Mouse (Mus musculus) megakaryocyte, embryonic 14.5 days (primary cell): ENCODE results near the gene Art4. TPM values are rescaled to one million over a fixed set of nuclear protein-coding genes. Genes with fewer than 3 reads are reported as not detected.

Experiments used
- H3K27me3 ChIP-seq: replicated peaks from 2 replicates; pipeline ENCODE3; 2012; ENCODE audit warnings: inconsistent platforms
- H3K36me3 ChIP-seq: replicated peaks from 2 replicates; pipeline ENCODE3; 2012; ENCODE audit warnings: low read length, inconsistent platforms, mixed read lengths
- H3K4me1 ChIP-seq: 2 replicates; pipeline ENCODE4 v1.6.1; 2012; ENCODE audit warnings: inconsistent platforms
- H3K4me3 ChIP-seq: replicated peaks from 2 replicates; pipeline ENCODE3; 2012; ENCODE audit warnings: moderate library complexity, mild to moderate bottlenecking, inconsistent platforms
- H3K9me3 ChIP-seq: 2 replicates; pipeline ENCODE4 v1.6.1; 2012; ENCODE audit warnings: inconsistent platforms
- FLI1 ChIP-seq: IDR thresholded peaks from 2 replicates; pipeline ENCODE4 v1.6.1; 2012; ENCODE audit warnings: low read length, inconsistent platforms, mixed read lengths
- GATA1 ChIP-seq: IDR thresholded peaks from 3 replicates; pipeline ENCODE4 v1.6.1; 2012; ENCODE audit warnings: mixed read lengths, low read length, inconsistent platforms, borderline replicate concordance
- polyA plus RNA-seq: library from polyadenylated mRNA; stranded (reverse); fragments of >175 nt; gene quantifications from 2 replicates; pipeline ENCODE4 v1.2.3, GENCODE M21; 2012; ENCODE audit warnings: low replicate concordance; ENCODE audit not compliant: insufficient read depth

Art4 gene
- polyA plus RNA-seq, 1 experiment = 0.32 TPM

DNA sequence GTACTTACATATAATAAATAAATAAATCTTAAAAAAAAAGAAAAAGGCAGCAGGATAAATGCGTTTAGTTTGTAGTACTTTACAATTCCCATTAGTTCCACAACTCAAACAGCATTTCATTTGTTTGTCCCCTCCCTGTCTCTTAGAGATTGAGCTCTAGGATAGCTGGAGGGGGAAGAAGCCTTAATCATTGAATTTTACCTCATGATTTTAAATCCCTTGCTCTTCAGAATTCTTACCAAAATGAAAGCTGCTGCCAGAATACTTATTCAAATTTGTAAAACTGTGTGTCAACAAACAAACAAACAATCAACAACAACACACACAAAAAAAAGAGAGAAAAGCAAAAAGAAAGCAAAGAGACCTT lies 52.1 kb downstream of the Art4 start:
- TF ChIP-seq GATA1 (no peak), FLI1 (no peak)
- peaks cover 9% of the 10 kb centered on the region for H3K36me3 ChIP-seq
- peaks cover 50% of the 10 kb centered on the region for H3K4me1 ChIP-seq
- H3K4me3 ChIP-seq = peak overlapping the region; percentile 85
- H3K27me3 ChIP-seq = no peaks in the 10 kb centered on the region
- H3K9me3 ChIP-seq = no peaks in the 10 kb centered on the region

- Histone ChIP-seq H3K36me3 (peaks cover 4% of the 10 kb centered on the region), H3K9me3 (no peaks in the 10 kb centered on the region), H3K4me3 (peak overlapping the region; percentile 93), H3K27me3 (no peaks in the 10 kb centered on the region), H3K4me1 (peaks cover 45% of the 10 kb centered on the region)
- TF ChIP-seq GATA1 = no peak
- no peak for TF ChIP-seq FLI1
These were observed 52.7 kb downstream of the Art4 start for GRCm38 (mm10) chr6:136804705-136805408.

GRCm38 (mm10) chr6:136803739-136804633 lies 53.5 kb downstream of the Art4 start, which contains the start of gene Hist4h4:
Gene Hist4h4 (minus strand): TSS chr6:136804415.
- Histone ChIP-seq H3K9me3 (no peaks in the 10 kb centered on the region), H3K4me1 (peaks cover 41% of the 10 kb centered on the region)
- TF ChIP-seq GATA1 (no peak), FLI1 (no peak)

DNA sequence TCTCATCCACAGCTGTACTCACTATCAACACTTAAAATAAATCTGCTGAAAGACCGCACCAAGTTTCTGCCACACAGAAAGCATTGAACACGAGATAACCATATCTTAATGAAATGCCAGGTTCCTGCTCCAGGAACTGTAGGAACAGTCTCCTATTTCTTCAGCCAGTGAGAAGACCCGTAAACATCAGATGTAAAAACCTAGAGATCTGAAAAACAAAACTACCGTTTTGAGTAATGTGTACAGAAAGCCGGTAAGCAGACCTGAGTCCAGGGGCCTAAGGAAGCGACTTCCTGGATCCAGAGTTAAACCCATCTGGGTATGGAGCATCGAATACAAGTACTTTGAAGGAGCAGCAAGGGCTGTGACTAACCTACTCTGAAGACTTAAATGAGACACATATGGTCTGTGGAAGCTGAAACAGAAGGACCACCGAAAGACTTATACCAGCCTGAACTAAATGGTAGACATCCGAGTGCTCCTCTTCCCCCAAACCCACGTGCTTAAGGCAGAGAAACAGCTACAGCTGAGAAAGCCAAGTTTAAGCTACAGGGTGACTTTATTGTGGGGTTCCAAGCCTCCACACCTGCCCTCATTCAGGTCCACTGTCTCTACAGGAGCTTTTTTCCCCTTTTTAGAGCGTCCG lies 54.3 kb downstream of the Art4 start:
- H3K4me1 ChIP-seq = peaks cover 41% of the 10 kb centered on the region
- TF ChIP-seq GATA1 (no peak), FLI1 (no peak)
- no peaks in the 10 kb centered on the region for H3K27me3 ChIP-seq
- no peaks in the 10 kb centered on the region for H3K36me3 ChIP-seq
- no peaks in the 10 kb centered on the region for H3K9me3 ChIP-seq
- peak overlapping the region; percentile 93 for H3K4me3 ChIP-seq

More at GRCm38 (mm10) chr6:136803739-136804633, 53.5 kb downstream of the Art4 start, which contains the start of gene Hist4h4:
- H3K36me3 ChIP-seq = no peaks in the 10 kb centered on the region
- peak within 1 kb of the TSS; percentile 93 for H3K4me3 ChIP-seq
- no peaks in the 10 kb centered on the region for H3K27me3 ChIP-seq

- peaks cover 25% of the 10 kb centered on the region for H3K4me1 ChIP-seq
- H3K9me3 ChIP-seq = no peaks in the 10 kb centered on the region
- no peak for TF ChIP-seq GATA1
- TF ChIP-seq FLI1 = no peak
- no peaks in the 10 kb centered on the region for H3K27me3 ChIP-seq
- no peaks in the 10 kb centered on the region for H3K36me3 ChIP-seq
- no peak overlapping the region for H3K4me3 ChIP-seq
These were observed 56.3 kb downstream of the Art4 start for GRCm38 (mm10) chr6:136801274-136801673.

- TF ChIP-seq FLI1 (no peak), GATA1 (no peak)
- Histone ChIP-seq H3K4me1 (peaks cover 20% of the 10 kb centered on the region), H3K9me3 (no peaks in the 10 kb centered on the region), H3K36me3 (no peaks in the 10 kb centered on the region), H3K4me3 (no peak overlapping the region), H3K27me3 (no peaks in the 10 kb centered on the region)
These were observed 56.8 kb downstream of the Art4 start for GRCm38 (mm10) chr6:136800710-136801109.

Other genes starting within 250 kb of the Art4 start
- 1.1 and 9.9 TPM in 2 replicates for gene Plbd1, start 195.8 kb downstream of the Art4 start, polyA plus RNA-seq
- not detected in 2 replicates for gene Gucy2c, start 76.0 kb downstream of the Art4 start, polyA plus RNA-seq
- 3.5 and 6.7 TPM in 2 replicates for gene Hist4h4, start 53.3 kb downstream of the Art4 start, polyA plus RNA-seq
- gene H2afj, start 49.5 kb downstream of the Art4 start, polyA plus RNA-seq = 439 and 1,079 TPM in 2 replicates
- gene BC049715, start 30.1 kb downstream of the Art4 start, polyA plus RNA-seq = 1.5 and 5.6 TPM in 2 replicates
- 145 and 321 TPM in 2 replicates for gene Wbp11, start 29.5 kb downstream of the Art4 start, polyA plus RNA-seq
- gene Smco3, start 22.3 kb downstream of the Art4 start, polyA plus RNA-seq = not detected in 2 replicates
- not detected in 2 replicates for gene Mgp, start 18.1 kb upstream of the Art4 start, polyA plus RNA-seq
- not detected in 2 replicates for gene Erp27, start 64.4 kb upstream of the Art4 start, polyA plus RNA-seq
- 0.06 TPM in 1 of 2 replicates, not detected in the other for gene Pde6h, start 66.1 kb upstream of the Art4 start, polyA plus RNA-seq
- gene Arhgdib, start 84.2 kb upstream of the Art4 start, polyA plus RNA-seq = 310 and 435 TPM in 2 replicates